Mouse (Mus musculus) left cerebral cortex, postnatal 36 days (tissue): ENCODE results near the gene 2410131K14Rik. TPM values are rescaled to one million over a fixed set of nuclear protein-coding genes. Genes with fewer than 3 reads are reported as not detected.

ENCODE experiments used
- DNase-seq, 2 experiments: peaks; one replicate each; pipeline ENCODE4 v3.0.0; 2021 to 2022; ENCODE audit warnings: low spot score in 2 of 2, mixed read lengths in 1 of 2
- intact Hi-C: fragments of 180-260 bp; cut with DNase I; formaldehyde crosslinking; loops from one replicate; pipeline ENCODE4 v1.15.1; 2025
- total RNA-seq, 2 experiments: library from RNA; stranded (reverse); gene quantifications; 2 replicates each; pipeline ENCODE4 v1.2.3; 2021

Gene 2410131K14Rik
- total RNA-seq, 2 experiments from 2014 or later: 12.4 to 13.3 TPM

GRCm38 (mm10) chr5:118299720-118300400, 54.8 kb downstream of the 2410131K14Rik start:
- intact Hi-C loops: no loop called here
- DNase-seq: no peak

DNA sequence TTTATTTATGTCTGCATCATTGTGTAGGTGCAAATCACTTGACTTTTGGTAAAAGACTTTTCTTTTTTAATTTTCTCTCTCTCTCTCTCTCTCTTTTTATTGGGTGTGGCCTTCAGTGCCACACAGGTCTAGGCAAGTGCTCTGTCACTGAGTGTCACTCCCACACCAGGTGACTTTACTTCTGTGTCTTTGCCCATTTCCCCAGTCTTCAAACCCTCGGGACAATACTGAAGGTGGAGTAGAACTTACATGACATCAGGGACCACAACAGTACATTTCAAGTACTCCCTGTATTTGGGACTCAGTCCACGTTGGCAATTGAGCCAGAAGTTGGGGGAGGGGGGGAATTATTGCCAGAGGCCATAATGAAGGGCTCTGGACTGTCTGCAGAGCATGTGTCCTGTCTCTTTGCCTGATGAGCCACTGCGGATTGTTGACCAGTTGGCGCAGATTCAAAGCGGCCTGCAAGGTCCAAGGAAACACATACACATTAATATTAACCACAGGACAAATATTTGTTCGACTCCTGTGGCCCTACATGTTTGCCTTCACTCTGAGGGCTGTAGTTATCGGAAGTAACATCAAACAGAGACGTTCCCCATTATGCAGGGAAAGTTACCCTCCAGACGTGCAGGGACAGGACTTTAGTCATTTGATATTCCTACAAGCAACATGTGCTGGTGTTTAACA, 57.6 kb downstream of the 2410131K14Rik start:
- DNase-seq: no peak
- intact Hi-C loops: no loop called here

DNA sequence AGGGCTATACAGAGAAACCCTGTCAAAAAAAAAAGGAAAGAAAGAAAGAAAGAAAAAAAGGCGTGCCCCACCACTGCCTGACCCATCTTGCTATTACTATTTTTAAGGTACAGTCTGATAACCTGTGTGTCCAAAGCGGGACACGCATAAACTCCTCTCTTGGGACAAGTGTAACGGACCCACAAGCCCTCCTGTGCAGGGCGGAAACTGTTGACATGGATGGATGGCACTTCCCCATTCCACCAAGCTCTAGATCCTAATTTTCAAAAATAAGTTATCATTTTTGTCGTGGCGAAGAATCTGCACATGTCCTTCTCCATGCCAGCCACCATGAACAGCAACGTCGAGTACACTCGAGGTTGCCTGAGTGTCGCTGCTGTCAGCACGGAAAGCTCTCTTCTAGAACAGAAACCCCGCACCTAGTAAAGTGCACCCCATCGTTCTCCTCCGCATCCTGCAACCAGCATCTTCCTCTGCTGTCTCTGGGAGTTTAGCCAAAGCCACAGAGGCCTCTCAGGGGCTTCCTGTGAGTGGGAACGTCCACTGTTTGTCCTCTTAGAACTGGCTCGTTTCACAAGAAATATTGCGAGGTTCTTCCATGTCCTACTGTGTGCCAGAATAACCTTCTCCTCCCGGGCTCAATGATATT, 60.1 kb downstream of the 2410131K14Rik start:
- no peak for DNase-seq
- intact Hi-C loops: no loop called here

DNA sequence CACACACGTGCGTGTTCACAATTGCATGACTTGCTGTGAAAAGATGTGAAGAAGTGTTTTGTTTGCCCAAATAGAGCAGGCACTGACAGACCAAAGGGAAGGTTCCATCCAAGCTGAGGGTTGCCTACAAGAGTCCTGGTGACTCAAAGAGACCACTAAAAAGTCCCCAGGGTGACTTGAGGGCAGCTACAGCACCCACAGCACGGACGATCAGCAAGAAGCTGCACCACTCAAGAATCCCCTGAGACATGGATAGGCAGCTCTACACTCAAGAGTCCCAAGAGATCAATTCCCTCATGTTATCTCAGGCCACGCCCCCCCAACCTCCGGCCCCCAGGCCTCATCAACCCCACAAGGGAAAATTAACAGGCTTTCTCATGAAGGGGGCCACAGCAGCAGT, 65.4 kb downstream of the 2410131K14Rik start:
- intact Hi-C loops: no loop called here
- no peak for DNase-seq

DNA sequence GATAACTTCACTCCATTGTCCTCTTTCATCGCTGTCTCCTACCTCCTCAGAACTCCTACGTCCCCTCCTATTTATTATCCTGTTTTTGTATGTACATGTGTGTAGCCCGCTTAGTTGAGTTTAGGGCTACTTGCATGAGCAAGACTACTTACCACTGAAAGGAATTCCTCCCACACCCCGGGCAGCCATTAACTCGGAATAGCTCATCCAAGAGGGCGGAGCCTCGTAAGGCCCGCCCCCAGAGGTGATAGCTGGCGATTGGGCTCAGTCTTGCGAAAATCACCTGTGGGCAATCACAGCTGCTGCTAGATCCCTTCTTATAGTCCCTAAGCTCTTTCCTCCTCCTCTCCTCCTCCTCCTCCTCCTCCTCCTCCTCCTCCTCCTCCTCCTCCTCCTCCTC, 66.2 kb downstream of the 2410131K14Rik start:
- intact Hi-C loops: no loop called here
- DNase-seq: no peak

GRCm38 (mm10) chr5:118313766-118314165, 68.7 kb downstream of the 2410131K14Rik start:
- intact Hi-C loops: no loop called here
- no peak for DNase-seq

Other genes with a start within 250 kb of the 2410131K14Rik start
- 10 to 100 TPM; 83.4 to 97.3 TPM for gene Tesc, start 217.5 kb upstream of the 2410131K14Rik start, total RNA-seq
- 10 to 100 TPM; 31.4 to 34.7 TPM for gene Fbxw8, start 89.8 kb upstream of the 2410131K14Rik start, total RNA-seq
- 10 to 100 TPM; 28.3 to 30.3 TPM for gene Hrk, start 80.6 kb upstream of the 2410131K14Rik start, total RNA-seq
- gene Rnft2, start 111 bp upstream of the 2410131K14Rik start, total RNA-seq: 10 to 100 TPM; 82.8 to 85.9 TPM